Mouse (Mus musculus) cerebellum, postnatal 10 days (tissue): ENCODE data around the gene Npc1l1.

Experiments used
- DNase-seq, 2 experiments: peaks; one replicate each; pipeline ENCODE4 v3.0.0; 2021; ENCODE audit warnings: mixed read lengths in 2 of 2

Gene Npc1l1

DNA sequence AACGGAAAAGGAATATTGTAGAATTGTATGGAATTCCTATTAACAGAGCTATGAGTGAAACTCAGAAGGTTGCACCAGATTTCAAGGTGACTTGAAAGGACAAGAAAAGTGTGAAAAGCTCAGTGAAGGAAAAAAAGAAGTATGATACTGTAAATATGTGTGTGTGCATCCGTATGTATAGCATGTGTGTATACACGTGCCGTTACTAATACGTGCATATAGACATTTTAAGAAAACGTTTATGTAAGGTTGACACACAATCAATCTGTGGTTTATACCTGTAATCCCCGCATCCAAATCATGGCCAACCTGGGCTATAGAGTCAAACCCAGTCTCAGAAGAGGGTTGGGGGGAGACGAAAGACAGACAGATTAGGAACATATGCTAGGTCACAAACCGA is 29.4 kb downstream of the Npc1l1 start:
- no peak for DNase-seq

DNA sequence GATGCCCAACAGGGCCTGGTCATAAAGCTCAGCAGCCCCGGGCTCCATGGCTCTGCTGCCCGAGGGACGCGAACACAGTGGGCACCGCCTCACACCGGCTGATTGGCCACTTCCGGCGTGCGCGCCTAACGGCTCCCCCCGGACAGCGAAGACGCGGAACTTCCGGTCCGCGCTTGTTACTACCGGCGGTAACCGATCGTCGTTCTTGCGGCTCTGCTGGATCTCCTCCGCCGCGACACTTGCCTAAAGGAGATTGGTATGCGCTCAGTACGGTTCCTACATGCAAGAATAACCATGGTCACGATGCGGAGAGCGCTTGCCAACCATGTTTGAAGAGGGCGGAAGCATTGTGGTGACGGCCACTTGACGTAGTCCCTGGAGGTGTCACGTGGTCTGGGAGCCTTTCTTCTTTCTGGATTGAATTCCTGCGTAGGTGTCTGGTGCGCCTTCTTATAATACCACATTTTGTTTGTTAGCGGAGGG is 29.8 kb downstream of the Npc1l1 start, which contains the start of gene Nudcd3:
Gene Nudcd3 (minus strand): TSS at position 329 of the 483 bp plus-strand sequence.
- DNase-seq: peak; percentile 93 to 94

GRCm38 (mm10) chr11:6199410-6200086 is 30.4 kb downstream of the Npc1l1 start, which contains the start of gene A730071L15Rik:
TSS of gene A730071L15Rik (plus strand) at chr11:6200029.
- DNase-seq: peak in 1 of 2 experiments; percentile 22

GRCm38 (mm10) chr11:6198449-6198848 is 31.5 kb downstream of the Npc1l1 start:
- DNase-seq: no peak

GRCm38 (mm10) chr11:6196780-6197179 is 33.2 kb downstream of the Npc1l1 start:
- no peak for DNase-seq

GRCm38 (mm10) chr11:6187878-6188277 is 42.1 kb downstream of the Npc1l1 start:
- DNase-seq: peak; percentile 97 to 99

GRCm38 (mm10) chr11:6187399-6187798 is 42.5 kb downstream of the Npc1l1 start:
- no peak for DNase-seq

GRCm38 (mm10) chr11:6184202-6184935 is 45.6 kb downstream of the Npc1l1 start:
- no peak for DNase-seq

- no peak for DNase-seq
Measured at GRCm38 (mm10) chr11:6183246-6183645, 46.7 kb downstream of the Npc1l1 start.

DNA sequence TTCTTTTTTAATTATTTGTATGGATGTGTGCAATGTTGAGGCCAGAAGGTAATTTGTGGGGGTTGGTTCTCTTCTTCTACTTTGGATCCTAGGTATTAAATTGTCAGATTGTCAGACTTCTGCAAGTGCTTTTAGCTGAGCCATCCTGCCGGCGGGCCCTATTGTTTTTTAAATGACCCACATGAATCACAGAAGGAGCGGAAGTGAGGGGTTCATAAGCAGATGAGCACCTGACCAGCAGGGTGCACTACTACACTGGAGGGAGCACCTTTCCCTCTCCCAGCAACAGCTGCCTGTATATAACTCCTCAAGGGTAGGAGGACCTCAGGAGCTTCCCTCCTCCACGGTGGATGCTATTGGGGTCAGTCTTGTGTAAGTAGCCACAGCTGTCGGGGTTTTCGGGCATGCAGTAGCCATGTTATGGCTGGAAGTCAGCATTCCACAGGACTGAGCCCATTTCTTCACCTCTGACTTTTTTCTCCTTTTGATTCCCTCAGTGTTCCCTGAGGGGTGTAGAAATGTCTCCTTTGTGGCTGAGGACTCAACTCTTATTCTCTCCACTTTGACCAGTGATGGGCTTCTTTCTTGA is 49.0 kb downstream of the Npc1l1 start:
- DNase-seq: no peak

GRCm38 (mm10) chr11:6179194-6179593 is 50.7 kb downstream of the Npc1l1 start:
- DNase-seq: no peak

DNA sequence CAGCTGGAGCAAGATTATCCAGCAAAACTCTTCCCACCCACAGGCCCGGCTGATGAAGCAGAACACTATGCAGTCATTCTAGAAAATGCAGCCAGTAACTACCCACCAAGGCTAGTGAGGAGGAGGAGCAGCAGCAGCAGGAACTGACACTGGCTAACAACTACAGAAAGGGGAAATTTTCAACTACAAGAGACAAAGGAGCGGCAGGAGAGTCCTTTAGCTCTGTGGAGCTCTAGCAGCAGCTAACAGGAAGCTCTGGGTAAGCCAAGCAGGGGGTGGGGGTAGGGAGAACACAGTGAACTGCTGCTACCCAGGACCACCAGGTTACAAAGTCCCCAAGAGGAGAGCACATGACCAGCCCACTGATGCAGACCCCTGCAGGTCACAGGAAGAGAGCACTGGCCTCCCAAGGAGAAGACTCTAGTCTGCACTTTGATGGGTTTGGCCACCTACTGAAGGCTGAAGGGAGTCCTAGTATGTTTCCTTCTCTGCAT is 51.2 kb downstream of the Npc1l1 start:
- DNase-seq: no peak

DNA sequence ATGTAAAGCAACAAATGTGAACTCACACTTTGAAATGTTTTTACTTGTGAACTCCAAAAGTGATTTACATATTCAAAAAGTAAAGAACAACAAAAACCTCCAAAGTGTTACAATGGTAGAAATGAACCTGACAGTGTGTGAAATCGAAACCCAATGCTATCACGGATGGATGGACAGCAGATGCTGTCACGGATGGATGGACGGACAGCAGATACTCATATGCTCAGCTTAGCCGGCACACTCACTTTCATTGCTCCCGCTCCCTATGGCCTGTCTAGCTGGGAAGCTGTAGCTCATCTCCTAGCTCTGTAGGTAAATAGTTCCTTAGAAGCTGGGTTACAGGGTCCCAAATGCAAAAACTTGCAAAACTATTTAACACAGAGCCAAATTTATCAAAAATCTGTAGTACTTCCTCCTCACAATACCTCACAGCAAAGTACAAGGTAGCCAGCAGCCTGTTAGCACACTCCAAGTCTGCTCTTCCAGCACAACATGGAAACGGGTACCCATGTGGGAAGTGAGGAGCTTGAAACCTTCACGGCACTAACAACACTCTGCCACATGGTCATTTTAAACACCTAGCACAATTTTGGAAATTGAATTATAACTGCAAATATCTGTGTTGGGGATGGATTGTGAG is 52.0 kb downstream of the Npc1l1 start:
- DNase-seq: peak in 1 of 2 experiments; percentile 41

DNA sequence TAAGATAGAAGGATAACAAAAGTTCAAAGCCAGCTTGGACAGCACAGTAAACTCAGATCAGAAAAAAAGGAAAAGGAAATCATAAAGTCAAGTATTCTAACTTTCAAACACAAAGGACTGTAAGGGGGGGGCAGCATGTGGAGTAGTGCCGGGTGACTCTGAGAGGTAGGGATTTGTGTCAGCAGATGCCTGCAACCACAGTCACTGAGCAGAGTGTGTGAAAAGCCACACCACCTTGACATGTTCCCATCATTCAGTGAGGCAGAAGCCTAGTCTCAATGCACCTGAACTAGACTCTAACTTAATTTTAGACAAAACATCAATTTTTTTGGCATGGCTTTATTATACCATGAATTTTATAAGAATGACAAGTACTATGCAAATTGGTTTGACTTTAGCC is 54.4 kb downstream of the Npc1l1 start:
- DNase-seq: no peak

GRCm38 (mm10) chr11:6174719-6175118 is 55.2 kb downstream of the Npc1l1 start:
- DNase-seq: no peak

DNA sequence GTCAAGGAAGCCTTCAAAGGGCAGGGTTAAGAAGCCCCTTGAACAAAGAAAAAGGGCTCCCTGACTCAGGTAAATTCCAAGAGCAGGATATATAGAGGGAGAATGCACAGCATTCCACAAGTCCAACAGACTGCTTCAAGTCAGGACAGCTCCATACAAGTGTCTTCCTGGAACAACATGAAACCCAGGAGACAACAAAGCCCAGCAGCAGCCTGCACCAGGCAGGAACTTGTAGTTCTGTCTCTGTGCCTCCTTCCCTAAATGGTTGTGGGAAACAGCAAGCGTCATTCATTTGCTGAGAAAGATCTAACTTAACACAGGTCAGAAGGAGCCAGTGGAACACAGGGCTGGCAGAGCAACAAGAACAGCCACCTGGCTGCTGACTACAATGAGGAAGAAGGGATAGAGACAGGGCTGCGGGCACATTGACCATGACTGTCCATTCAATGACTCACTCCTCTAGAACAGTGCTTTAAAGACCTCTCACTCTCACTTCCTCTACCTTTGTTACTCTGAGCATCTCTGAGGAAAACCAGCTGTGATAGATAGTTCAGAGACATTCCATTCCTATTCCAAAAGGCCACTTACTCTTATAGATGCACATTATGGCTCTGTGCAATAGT is 60.8 kb downstream of the Npc1l1 start:
- DNase-seq: no peak

- peak; percentile 66 to 77 for DNase-seq
Measured at GRCm38 (mm10) chr11:6166351-6166750, 63.6 kb downstream of the Npc1l1 start.

- no peak for DNase-seq
Measured at GRCm38 (mm10) chr11:6165391-6166081, 64.4 kb downstream of the Npc1l1 start.

- DNase-seq: no peak
Measured at GRCm38 (mm10) chr11:6164781-6165180, 65.2 kb downstream of the Npc1l1 start.

DNA sequence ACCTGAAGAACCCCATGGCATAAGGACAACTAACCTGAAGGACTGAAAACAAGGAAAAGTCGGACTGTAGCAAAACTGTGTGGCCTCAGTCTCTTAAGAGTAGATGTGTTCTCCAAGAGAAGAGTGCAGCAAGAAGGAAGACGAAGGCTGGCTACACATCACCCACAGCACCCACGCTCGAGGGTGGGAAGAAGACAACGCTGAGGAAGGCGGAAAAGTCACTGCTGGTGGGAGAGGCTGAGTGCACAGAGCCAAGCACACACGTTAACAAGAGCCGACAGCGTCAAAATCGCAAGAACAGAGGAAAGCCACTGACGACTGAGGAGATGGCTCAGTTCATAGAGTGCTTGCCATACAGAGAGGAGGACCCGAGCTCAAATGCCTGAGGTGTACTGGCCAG is 66.2 kb downstream of the Npc1l1 start:
- no peak for DNase-seq

DNA sequence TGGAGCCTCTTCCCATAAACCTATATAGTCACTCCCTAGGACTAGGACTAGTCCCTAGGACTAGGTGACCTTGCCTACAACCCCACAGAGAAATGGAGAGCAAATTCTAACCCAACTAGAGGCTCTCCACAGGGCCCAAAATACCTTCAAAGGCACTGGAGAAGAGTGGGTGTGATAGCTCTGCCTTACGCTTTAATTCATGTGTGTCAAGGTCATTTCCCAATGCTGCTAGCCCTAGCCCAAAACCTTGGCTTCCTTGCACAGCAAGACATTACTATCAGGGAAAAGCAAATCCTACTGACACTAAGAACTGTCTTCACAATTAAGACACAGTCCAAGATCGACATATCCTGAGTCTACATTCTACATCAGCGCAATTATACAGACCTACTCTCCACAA is 66.9 kb downstream of the Npc1l1 start:
- no peak for DNase-seq

- DNase-seq: no peak
Measured at GRCm38 (mm10) chr11:6161549-6161948, 68.4 kb downstream of the Npc1l1 start.
